In the genomic region with DNA sequence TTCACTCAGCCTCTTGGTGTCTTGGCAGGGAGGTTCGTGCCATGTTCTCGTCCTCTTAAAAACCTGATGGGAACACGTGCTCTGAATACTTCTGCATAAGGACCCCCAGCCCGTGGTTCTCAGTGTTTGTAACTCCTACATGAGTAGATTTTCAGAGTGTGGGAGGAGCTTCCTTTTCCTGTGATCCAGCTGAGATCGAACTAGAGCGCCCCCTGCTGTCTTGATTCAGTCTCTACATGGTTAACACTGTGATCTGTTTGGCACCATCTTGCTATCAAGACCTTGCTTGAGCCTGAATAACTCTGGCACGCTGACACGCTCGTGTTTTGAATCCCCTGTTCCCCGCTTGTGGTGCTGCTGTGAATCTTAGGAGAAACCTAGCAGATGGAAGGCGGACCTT, we compare ENCODE assay signal across 8 mouse cellular contexts.
A peak's percentile ranks its signal among the peaks of the same experiment; 100 is the strongest.
DNase-seq lines count a peak whose midpoint lies in the region; ATAC-seq and TF ChIP-seq lines count a peak whose summit lies in the region.

No protein-coding gene starts in this region.

- no peaks in the 10 kb centered on the region for H3K79me2 ChIP-seq in heart, adult 2 months (replicated peaks; ENCODE audit: control insufficient read depth, insufficient read depth, low read length)

- no peaks in the 10 kb centered on the region for H3K27me3 ChIP-seq in heart, adult 2 months (ENCODE audit: control insufficient read depth, insufficient read depth, low read length)
- H3K27me3 ChIP-seq in heart, embryonic 12.5 days (replicated peaks), result 0 out of 2 replicates have a peak, but pooled peaks cover 10% of the 10 kb centered on the region
- H3K27me3 ChIP-seq in cerebellum, adult 2 months (ENCODE audit: control insufficient read depth, insufficient read depth, low read length), result no peaks in the 10 kb centered on the region

- no peak overlapping the region for H3K4me2 ChIP-seq in heart, embryonic 12.5 days

- H3K27ac ChIP-seq in heart, adult 2 months, result no peak overlapping the region
- no peak overlapping the region for H3K27ac ChIP-seq in heart, embryonic 12.5 days (ENCODE audit: poor library complexity, severe bottlenecking)
- no peak overlapping the region for H3K27ac ChIP-seq in cerebellum, adult 2 months (ENCODE audit: insufficient read depth, low read length)

- TF ChIP-seq EP300 in heart, adult 2 months (IDR thresholded peaks at IDR 0.05; ENCODE audit: insufficient read depth, low read depth, low read length), result no peak

- H3K4me3 ChIP-seq in heart, adult 2 months, result no peak overlapping the region
- no peak overlapping the region for H3K4me3 ChIP-seq in heart, embryonic 12.5 days
- H3K4me3 ChIP-seq in cerebellum, adult 2 months (replicated peaks; ENCODE audit: insufficient read depth, low read depth, low read length), result no peak overlapping the region

- peaks cover 2% of the 10 kb centered on the region for H3K4me1 ChIP-seq in heart, adult 2 months (ENCODE audit: control insufficient read depth, insufficient read depth, low read length)
- H3K4me1 ChIP-seq in heart, embryonic 12.5 days (replicated peaks), result no peaks in the 10 kb centered on the region
- no peaks in the 10 kb centered on the region for H3K4me1 ChIP-seq in cerebellum, adult 2 months (ENCODE audit: control insufficient read depth, insufficient read depth, low read length)

- peak; percentile 83 for TF ChIP-seq CTCF in heart, adult 2 months (IDR thresholded peaks at IDR 0.05)
- TF ChIP-seq CTCF in cerebellum, adult 2 months (IDR thresholded peaks at IDR 0.05; ENCODE audit: borderline replicate concordance, insufficient read depth, low read depth, low read length), result peak; percentile 62

- ATAC-seq in heart, embryonic 12.5 days (ENCODE audit: insufficient number of reproducible peaks, low FRiP score), result no peak
- 0 out of 2 replicates have a peak, but pooled peaks have one; percentile 54 for ATAC-seq in megakaryocyte, adult 5-6 weeks (ENCODE audit: poor library complexity, severe bottlenecking)

- no peaks in the 10 kb centered on the region for H3K9me3 ChIP-seq in heart, embryonic 12.5 days (replicated peaks)

- WGBS in heart, adult 2 months, result 45% methylated on average over 11 of the region's 11 CpGs
- 59% methylated on average over 11 of the region's 11 CpGs for WGBS in heart, embryonic 12.5 days
- WGBS in cerebellum, adult 2 months, result 46% methylated on average over 11 of the region's 11 CpGs

- H3K9ac ChIP-seq in heart, adult 2 months (ENCODE audit: low read depth, low read length), result no peak overlapping the region
- H3K9ac ChIP-seq in heart, embryonic 12.5 days, result no peak overlapping the region

- no peaks in the 10 kb centered on the region for H3K36me3 ChIP-seq in heart, adult 2 months (ENCODE audit: control insufficient read depth, insufficient read depth, low read length)
- H3K36me3 ChIP-seq in heart, embryonic 12.5 days, result no peaks in the 10 kb centered on the region

- TF ChIP-seq POLR2A in heart, adult 2 months (IDR thresholded peaks at IDR 0.05; ENCODE audit: insufficient read depth, low read depth, low read length), result no peak
- TF ChIP-seq POLR2A in cerebellum, adult 2 months (IDR thresholded peaks at IDR 0.05; ENCODE audit: borderline replicate concordance, insufficient read depth, low read length), result no peak

- intact Hi-C loops in heart, adult 2 months (cut with DNase I), result loop anchor here (5.0 kb wide), 2 partner anchors 82 to 102 kb away; a partner anchor contains a TSS

- DNase-seq in heart, adult 2 months, result peak; percentile 65 to 67
- peak; percentile 45 for DNase-seq in Muller cell, postnatal 12 days (ENCODE audit: inconsistent ontology term)
- DNase-seq in cerebellum, adult 2 months, result peak; percentile 66 to 75
- DNase-seq in gastrocnemius, postnatal 25 days, result peak; percentile 35
- DNase-seq in layer of hippocampus, postnatal 10 days (ENCODE audit: low spot score in 2 of 2), result peak; percentile 78 to 80
- peak; percentile 33 to 72 for DNase-seq in spleen, postnatal 4 days (ENCODE audit: low spot score in 2 of 2)
